Mouse (Mus musculus) liver, embryonic 11.5 days (tissue): ENCODE measurements around the gene Aloxe3. TPM values are rescaled to one million over a fixed set of nuclear protein-coding genes. Genes with fewer than 3 reads are reported as not detected.

Source experiments
- ATAC-seq: fragments of 200-750 bp; cut with Nextera tagmentation; replicated peaks from 2 replicates; pipeline ENCODE4 v1.8.0; 2017; ENCODE audit warnings: moderate number of reproducible peaks, mild to moderate bottlenecking, moderate TSS enrichment, moderate library complexity; ENCODE audit not compliant: low FRiP score
- DNase-seq: peaks from one replicate; pipeline ENCODE4 v3.0.0-alpha.2; 2017; ENCODE audit warnings: low spot score
- H3K27ac ChIP-seq: fragments of 300-500 bp; sonication (generic); 2 replicates; pipeline ENCODE4 v1.5.1; 2014; ENCODE audit warnings: mild to moderate bottlenecking, low read depth, low read length, control low read depth
- H3K27me3 ChIP-seq: fragments of 300-500 bp; sonication (generic); replicated peaks from 2 replicates; pipeline ENCODE4 v1.6.1; 2014; ENCODE audit warnings: low read length, mixed read lengths; ENCODE audit not compliant: control insufficient read depth, insufficient read depth
- H3K36me3 ChIP-seq: fragments of 300-500 bp; sonication (generic); 2 replicates; pipeline ENCODE4 v1.6.1; 2014; ENCODE audit warnings: mild to moderate bottlenecking, low read length, moderate library complexity, mixed read lengths; ENCODE audit not compliant: control insufficient read depth, insufficient read depth
- H3K4me1 ChIP-seq: fragments of 300-500 bp; sonication (generic); replicated peaks from 2 replicates; pipeline ENCODE4 v1.6.1; 2014; ENCODE audit warnings: low read length, mixed read lengths; ENCODE audit not compliant: control insufficient read depth, insufficient read depth
- H3K4me2 ChIP-seq: fragments of 300-500 bp; sonication (generic); 2 replicates; pipeline ENCODE4 v1.6.1; 2014; ENCODE audit warnings: mild to moderate bottlenecking, control low read depth, moderate library complexity
- H3K4me3 ChIP-seq: fragments of 300-500 bp; sonication (generic); 2 replicates; pipeline ENCODE4 v1.5.1; 2014; ENCODE audit warnings: low read depth, low read length, control low read depth
- H3K9ac ChIP-seq: fragments of 300-500 bp; sonication (generic); 2 replicates; pipeline ENCODE4 v1.6.1; 2014; ENCODE audit warnings: low read depth, low read length, control low read depth
- H3K9me3 ChIP-seq: fragments of 300-500 bp; sonication (generic); 2 replicates; pipeline ENCODE4 v1.6.1; 2016; ENCODE audit warnings: low read length, inconsistent platforms, mixed read lengths; ENCODE audit not compliant: control insufficient read depth
- WGBS: fragments of 180-500 bp; shearing (Covaris S2); extraction: QIAGEN DNeasy Blood & Tissue Kit; methylation state at CpG from one replicate; pipeline ENCODE4 v1.1.7; 2014; 5-methylcytosine and 5-hydroxymethylcytosine counted together
- polyA plus RNA-seq: library from polyadenylated mRNA; unstranded; fragments of >200 nt; fragmentation: Nextera tagmentation; extraction: Ambion mirVana; gene quantifications from 2 replicates; pipeline ENCODE4 v1.2.1, GENCODE M21; 2014

Gene Aloxe3
- polyA plus RNA-seq, 1 experiment from 2014 or later = not detected

DNA sequence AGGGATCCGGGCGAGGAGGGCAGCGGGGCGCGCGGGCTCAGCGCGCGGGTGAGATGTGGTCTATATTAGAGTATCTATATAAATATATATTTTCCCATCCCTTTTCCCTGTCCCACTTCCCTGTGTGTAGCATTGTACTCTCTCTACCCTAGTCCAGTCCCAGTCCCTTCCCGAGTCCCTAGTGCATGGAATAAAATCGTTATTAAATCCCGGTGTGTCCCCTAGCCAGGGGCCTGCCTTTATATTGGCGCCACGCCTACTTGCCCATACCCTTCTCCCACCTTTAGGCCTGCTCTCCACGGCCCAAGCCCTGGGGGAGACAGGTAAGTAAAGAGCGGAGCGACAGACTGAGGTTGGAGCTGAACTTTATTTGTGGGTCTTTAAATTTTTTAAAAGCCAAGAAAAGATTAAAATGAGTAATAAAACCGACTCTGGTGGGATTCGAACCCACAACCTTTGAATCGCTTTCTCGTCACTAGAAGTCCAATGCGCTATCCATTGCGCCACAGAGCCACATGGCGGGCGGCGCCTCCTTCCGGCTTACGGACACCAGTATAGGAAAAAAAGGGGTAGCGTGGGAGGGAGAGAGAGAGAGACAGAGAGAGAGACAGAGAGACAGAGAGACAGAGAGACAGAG, 2.5 kb upstream of the Aloxe3 start:
- no peaks in the 10 kb centered on the region for H3K9me3 ChIP-seq
- no peaks in the 10 kb centered on the region for H3K36me3 ChIP-seq
- H3K4me1 ChIP-seq = peaks cover 37% of the 10 kb centered on the region
- H3K4me2 ChIP-seq = peak overlapping the region; percentile 99
- peaks cover 7% of the 10 kb centered on the region for H3K27me3 ChIP-seq
- ATAC-seq (0 out of 2 replicates have a peak, but pooled peaks have one; percentile 2), DNase-seq (peak; percentile 98)
- peak overlapping the region; percentile 80 for H3K27ac ChIP-seq
- under 1% methylated on average over 29 of the region's 29 CpGs for WGBS
- H3K4me3 ChIP-seq = peak overlapping the region; percentile 80
- H3K9ac ChIP-seq = peak overlapping the region; percentile 73

DNA sequence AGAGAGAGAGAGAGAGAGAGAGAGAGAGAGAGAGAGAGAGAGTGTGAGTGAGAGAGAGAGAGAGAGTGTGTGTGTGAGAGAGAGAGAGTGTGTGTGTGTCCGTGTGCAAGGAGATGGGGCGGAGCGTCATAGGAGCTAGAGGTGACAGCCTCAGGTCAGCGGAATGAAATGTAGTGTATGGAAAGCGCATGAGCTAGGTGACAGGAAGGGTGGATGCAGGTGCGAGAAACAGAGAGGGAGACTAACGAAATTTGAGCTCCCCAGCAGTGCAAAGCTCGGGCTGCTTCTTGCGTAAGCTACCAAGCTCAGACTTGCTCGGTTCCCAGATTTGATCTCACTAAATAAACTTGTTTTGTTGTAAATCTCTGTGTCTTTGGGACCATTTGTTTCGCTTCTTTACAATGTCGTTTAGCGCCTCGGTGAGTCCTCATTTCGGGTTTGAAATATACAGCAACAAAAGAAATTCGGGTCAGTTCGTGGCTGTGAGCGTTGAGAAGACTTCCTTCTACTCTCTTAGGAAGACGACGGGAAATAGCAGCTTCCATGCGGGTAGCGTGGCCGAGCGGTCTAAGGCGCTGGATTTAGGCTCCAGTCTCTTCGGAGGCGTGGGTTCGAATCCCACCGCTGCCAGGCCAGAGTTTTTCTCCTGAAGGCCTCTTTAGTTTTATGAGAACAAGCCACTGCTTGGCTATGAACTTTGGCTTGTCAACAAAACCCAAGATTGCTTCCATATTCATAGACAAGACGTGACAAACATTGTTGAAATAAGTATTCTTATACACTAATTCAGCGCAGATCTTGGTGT, 1.8 kb upstream of the Aloxe3 start:
- ATAC-seq = peak; percentile 83
- H3K4me1 ChIP-seq = peaks cover 36% of the 10 kb centered on the region

DNA sequence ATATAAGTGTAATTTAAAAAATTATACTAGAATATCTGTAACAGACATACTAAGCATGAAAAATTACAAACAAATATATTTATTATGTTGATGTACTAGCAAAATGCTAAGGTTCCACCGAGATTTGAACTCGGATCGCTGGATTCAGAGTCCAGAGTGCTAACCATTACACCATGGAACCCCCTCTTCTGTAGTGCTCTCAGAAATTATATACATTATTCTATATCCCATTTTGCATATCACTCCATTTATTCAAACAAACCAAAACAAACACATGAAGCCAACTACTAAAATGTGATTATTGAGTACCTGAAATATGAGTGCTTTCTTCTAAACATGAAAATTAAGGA, 1.2 kb upstream of the Aloxe3 start:
- ATAC-seq = peak; percentile 65
- Histone ChIP-seq H3K4me3 (peak overlapping the region; percentile 80; the same call in 1 of the 2 replicates), H3K4me1 (peaks cover 30% of the 10 kb centered on the region), H3K27me3 (peaks cover 7% of the 10 kb centered on the region), H3K4me2 (peak overlapping the region; percentile 99), H3K36me3 (no peaks in the 10 kb centered on the region), H3K27ac (no peak overlapping the region), H3K9me3 (no peaks in the 10 kb centered on the region), H3K9ac (no peak overlapping the region)
- WGBS = 0% methylated on average over 3 of the region's 3 CpGs
- no peak for DNase-seq

More for the DNA sequence above, 1.8 kb upstream of the Aloxe3 start:
- peak overlapping the region; percentile 80 for H3K27ac ChIP-seq
- peak overlapping the region; percentile 73 for H3K9ac ChIP-seq
- no peaks in the 10 kb centered on the region for H3K36me3 ChIP-seq
- no peaks in the 10 kb centered on the region for H3K9me3 ChIP-seq
- DNase-seq = peak; percentile 94
- under 1% methylated on average over 31 of the region's 31 CpGs for WGBS
- peak overlapping the region; percentile 80 for H3K4me3 ChIP-seq
- H3K4me2 ChIP-seq = peak overlapping the region; percentile 99
- H3K27me3 ChIP-seq = peaks cover 7% of the 10 kb centered on the region

DNA sequence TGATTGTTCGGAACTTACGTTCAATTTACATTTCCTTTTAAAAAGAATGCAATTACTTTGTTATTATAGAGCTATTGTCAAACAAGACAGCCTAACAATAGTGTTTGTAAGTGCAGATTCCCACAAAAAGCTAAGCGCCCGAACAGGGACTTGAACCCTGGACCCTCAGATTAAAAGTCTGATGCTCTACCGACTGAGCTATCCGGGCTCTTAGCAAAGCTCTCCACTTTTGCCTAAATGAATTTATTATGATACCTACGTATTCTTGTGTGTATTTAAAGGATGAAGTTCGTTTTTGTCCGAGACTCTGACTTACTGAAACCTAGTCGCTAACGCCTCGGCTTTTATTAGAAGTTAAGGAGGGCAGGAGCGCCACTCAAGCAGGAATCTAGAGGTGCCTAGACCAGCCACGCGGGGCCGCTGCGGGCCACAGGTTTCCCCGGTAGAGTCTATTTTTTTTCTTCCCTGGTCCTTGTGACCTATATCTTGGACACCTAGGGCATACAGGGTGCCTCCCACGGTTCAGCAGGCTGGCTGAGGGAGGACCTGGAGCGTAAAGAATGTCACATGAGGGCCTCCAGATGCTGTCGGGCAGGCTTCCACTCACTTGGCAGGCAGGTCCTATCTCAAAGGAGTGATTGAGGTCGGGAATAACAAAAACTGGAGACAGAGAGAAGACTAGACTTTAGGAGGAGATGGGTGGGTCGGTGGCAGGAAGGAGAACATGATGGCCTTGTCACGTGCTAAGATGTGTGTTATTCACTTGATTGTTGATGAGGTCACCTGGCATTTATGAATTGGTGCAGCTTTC, 450 bp upstream of the Aloxe3 start:
- peak; percentile 55 for ATAC-seq
- peaks cover 23% of the 10 kb centered on the region for H3K4me1 ChIP-seq
- H3K27ac ChIP-seq = peak overlapping the region; percentile 57; the same call in 1 of the 2 replicates
- peak; percentile 83 for DNase-seq
- under 1% methylated on average over 24 of the region's 24 CpGs for WGBS
- peak overlapping the region; percentile 86 for H3K4me2 ChIP-seq
- H3K9me3 ChIP-seq = no peaks in the 10 kb centered on the region
- H3K27me3 ChIP-seq = peaks cover 4% of the 10 kb centered on the region
- peak overlapping the region; percentile 65 for H3K9ac ChIP-seq
- no peaks in the 10 kb centered on the region for H3K36me3 ChIP-seq
- peak overlapping the region; percentile 65 for H3K4me3 ChIP-seq

DNA sequence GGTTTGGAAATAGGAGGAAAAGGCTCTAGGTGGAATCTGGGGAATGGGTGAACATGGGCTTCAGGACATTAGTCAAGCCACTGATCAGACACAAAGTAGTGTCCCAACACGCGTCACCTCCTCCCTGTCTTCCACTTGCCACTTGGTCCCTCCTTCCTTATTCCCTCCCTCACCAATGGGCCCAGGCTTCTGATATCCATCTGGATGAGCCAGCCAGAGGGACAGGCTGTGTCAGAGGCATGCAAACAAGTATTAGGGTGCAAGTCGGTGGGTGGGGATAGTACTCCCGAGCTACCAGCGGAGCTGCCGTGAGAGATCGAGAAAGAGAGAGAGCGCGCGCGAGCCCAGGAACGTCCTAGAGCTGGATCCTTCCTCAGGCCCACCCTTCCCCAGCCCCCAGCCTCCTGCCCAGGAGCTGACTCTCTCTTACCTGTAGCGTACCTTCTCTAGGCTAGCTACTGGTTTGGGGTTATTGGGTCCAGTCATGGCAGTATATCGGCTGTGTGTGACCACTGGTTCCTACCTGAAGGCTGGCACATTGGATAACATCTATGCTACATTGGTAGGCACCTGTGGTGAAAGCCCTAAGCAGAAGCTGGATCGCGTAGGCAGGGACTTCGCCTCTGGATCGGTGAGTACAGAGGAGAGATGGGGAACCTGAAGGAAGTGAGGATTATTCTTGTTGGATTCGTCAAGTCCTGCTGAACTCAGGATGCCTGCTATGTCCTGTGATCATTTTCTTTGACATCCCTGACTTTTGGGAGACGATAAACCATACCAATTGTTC, 416 bp downstream of the Aloxe3 start:
- peaks cover 3% of the 10 kb centered on the region for H3K27me3 ChIP-seq
- no peaks in the 10 kb centered on the region for H3K9me3 ChIP-seq
- WGBS = 12% methylated on average over 20 of the region's 20 CpGs
- no peak for ATAC-seq
- no peaks in the 10 kb centered on the region for H3K36me3 ChIP-seq
- peak overlapping the region; percentile 38; the same call in 1 of the 2 replicates for H3K9ac ChIP-seq
- no peak overlapping the region for H3K27ac ChIP-seq
- peaks cover 14% of the 10 kb centered on the region for H3K4me1 ChIP-seq
- peak overlapping the region; percentile 65 for H3K4me3 ChIP-seq
- peak overlapping the region; percentile 86 for H3K4me2 ChIP-seq
- DNase-seq = peak; percentile 46

DNA sequence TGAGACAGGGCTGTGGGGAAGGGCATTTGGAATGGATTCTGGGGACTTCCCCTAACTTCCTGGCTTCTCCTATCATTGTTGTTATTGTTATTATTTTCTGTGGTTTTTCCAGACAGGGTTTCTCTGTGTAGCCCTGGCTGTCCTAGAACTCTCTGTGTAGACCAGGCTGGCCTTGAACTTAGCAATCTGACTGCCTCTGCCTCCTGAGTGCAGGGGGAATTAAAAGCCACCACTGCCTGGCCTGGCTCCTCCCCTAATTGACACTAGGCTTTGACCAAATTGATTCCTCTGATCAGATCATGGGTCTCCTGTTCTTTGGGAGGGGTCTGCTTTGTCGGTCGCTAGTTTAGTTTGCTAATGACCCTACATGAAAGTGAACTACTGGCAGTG, 1.0 kb downstream of the Aloxe3 start:
- Histone ChIP-seq H3K27me3 (no peaks in the 10 kb centered on the region; the same call in 1 of the 2 replicates), H3K4me3 (peak overlapping the region; percentile 65; the same call in 1 of the 2 replicates), H3K27ac (no peak overlapping the region), H3K9me3 (no peaks in the 10 kb centered on the region), H3K9ac (no peak overlapping the region), H3K4me2 (peak overlapping the region; percentile 86), H3K4me1 (peaks cover 8% of the 10 kb centered on the region), H3K36me3 (no peaks in the 10 kb centered on the region)
- ATAC-seq = no peak
- no peak for DNase-seq
- WGBS = 53% methylated on average over 2 of the region's 2 CpGs

DNA sequence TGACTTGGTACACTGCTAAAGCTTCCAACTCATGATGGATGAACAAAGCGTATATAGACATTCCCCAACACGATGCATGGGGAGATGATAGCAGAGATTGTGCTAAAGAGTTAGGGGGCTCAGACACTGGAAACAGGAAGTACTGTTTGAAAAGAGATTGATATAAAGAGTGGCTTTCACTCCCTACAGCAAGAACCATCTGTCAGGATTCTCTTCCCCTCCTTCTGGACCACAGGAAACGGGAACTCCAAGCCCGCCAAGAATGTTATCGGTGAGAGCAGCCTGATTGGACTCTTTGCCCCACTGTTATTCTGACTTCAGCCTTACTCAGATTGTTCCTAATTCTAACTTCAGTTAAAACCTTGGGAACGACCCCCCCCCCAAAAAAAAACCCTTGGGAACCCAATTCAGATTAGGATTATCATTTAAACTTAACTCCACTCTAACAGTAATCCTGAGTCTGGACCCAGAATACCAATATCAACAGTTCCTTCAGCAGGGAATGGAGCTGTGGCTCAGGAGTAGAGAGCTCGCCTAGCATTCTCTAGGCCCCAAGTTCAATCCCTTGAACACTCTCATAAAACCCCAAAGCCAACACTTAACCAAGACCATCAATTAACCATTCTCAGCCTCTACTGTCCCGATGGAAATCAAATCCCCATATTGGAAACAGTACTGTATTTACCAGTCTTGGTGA, 2.9 kb downstream of the Aloxe3 start:
- peaks cover 10% of the 10 kb centered on the region for H3K4me1 ChIP-seq
- DNase-seq (no peak), ATAC-seq (no peak)
- no peak overlapping the region for H3K9ac ChIP-seq
- WGBS = 47% methylated on average over 8 of the region's 8 CpGs
- no peak overlapping the region for H3K4me3 ChIP-seq
- H3K4me2 ChIP-seq = no peak overlapping the region
- no peaks in the 10 kb centered on the region for H3K9me3 ChIP-seq
- no peak overlapping the region for H3K27ac ChIP-seq
- H3K27me3 ChIP-seq = peaks cover 6% of the 10 kb centered on the region
- H3K36me3 ChIP-seq = no peaks in the 10 kb centered on the region
